Mouse (Mus musculus): ENCODE results near the gene Lsamp. TPM values are rescaled to one million over a fixed set of nuclear protein-coding genes. Genes with fewer than 3 reads are reported as not detected.

Gene Lsamp
- polyA plus RNA-seq, 1 experiment from 2014 or later: 6.7 TPM

- Histone ChIP-seq H3K27me3 (no peaks in the 10 kb centered on the region), H3K9ac (replicated peaks) (no peak overlapping the region), H3K4me3 (replicated peaks) (no peak overlapping the region), H3K4me2 (no peak overlapping the region), H3K27ac (no peak overlapping the region), H3K36me3 (no peaks in the 10 kb centered on the region), H3K9me3 (no peaks in the 10 kb centered on the region), H3K4me1 (replicated peaks) (no peaks in the 10 kb centered on the region)
- ATAC-seq (ENCODE audit: insufficient number of reproducible peaks, insufficient read depth, low FRiP score, low TSS enrichment, low read depth): no peak; the same call in 1 of the 2 replicates
- 56% methylated on average over 12 of the region's 12 CpGs for WGBS
These were observed 1274.2 kb downstream of the Lsamp start for GRCm38 (mm10) chr16:41258145-41259035.

- Histone ChIP-seq H3K4me1 (replicated peaks) (no peaks in the 10 kb centered on the region), H3K4me2 (no peak overlapping the region), H3K27ac (no peak overlapping the region), H3K36me3 (no peaks in the 10 kb centered on the region), H3K27me3 (no peaks in the 10 kb centered on the region), H3K9ac (replicated peaks) (no peak overlapping the region), H3K4me3 (replicated peaks) (no peak overlapping the region), H3K9me3 (no peaks in the 10 kb centered on the region)
- WGBS: 97% methylated on average over 2 of the region's 2 CpGs
- ATAC-seq (ENCODE audit: insufficient number of reproducible peaks, insufficient read depth, low FRiP score, low TSS enrichment, low read depth): no peak
These were observed 1292.0 kb downstream of the Lsamp start for GRCm38 (mm10) chr16:41275999-41276671.

GRCm38 (mm10) chr16:41317992-41318391, 1333.8 kb downstream of the Lsamp start:
- Histone ChIP-seq H3K9me3 (no peaks in the 10 kb centered on the region), H3K4me3 (replicated peaks) (no peak overlapping the region), H3K36me3 (no peaks in the 10 kb centered on the region), H3K27me3 (no peaks in the 10 kb centered on the region), H3K27ac (no peak overlapping the region), H3K4me2 (no peak overlapping the region), H3K4me1 (replicated peaks) (no peaks in the 10 kb centered on the region), H3K9ac (replicated peaks) (no peak overlapping the region)
- ATAC-seq (ENCODE audit: insufficient number of reproducible peaks, insufficient read depth, low FRiP score, low TSS enrichment, low read depth): no peak
- 78% methylated on average over 3 of the region's 3 CpGs for WGBS

- Histone ChIP-seq H3K4me3 (replicated peaks) (no peak overlapping the region), H3K9ac (replicated peaks) (no peak overlapping the region), H3K27me3 (no peaks in the 10 kb centered on the region), H3K4me1 (replicated peaks) (no peaks in the 10 kb centered on the region), H3K27ac (no peak overlapping the region), H3K36me3 (no peaks in the 10 kb centered on the region), H3K4me2 (no peak overlapping the region), H3K9me3 (no peaks in the 10 kb centered on the region)
- ATAC-seq (ENCODE audit: insufficient number of reproducible peaks, insufficient read depth, low FRiP score, low TSS enrichment, low read depth): no peak
- 74% methylated on average over 1 of the region's 1 CpGs for WGBS
These were observed 1359.3 kb downstream of the Lsamp start for GRCm38 (mm10) chr16:41343431-41343830.

GRCm38 (mm10) chr16:41365138-41365537, 1381.0 kb downstream of the Lsamp start:
- H3K27me3 ChIP-seq: no peaks in the 10 kb centered on the region
- no peak overlapping the region for H3K27ac ChIP-seq
- H3K36me3 ChIP-seq: no peaks in the 10 kb centered on the region
- WGBS: 77% methylated on average over 2 of the region's 2 CpGs
- no peaks in the 10 kb centered on the region for H3K9me3 ChIP-seq
- H3K9ac ChIP-seq (replicated peaks): no peak overlapping the region
- no peak overlapping the region for H3K4me2 ChIP-seq
- ATAC-seq (ENCODE audit: insufficient number of reproducible peaks, insufficient read depth, low FRiP score, low TSS enrichment, low read depth): no peak
- H3K4me3 ChIP-seq (replicated peaks): no peak overlapping the region
- H3K4me1 ChIP-seq (replicated peaks): no peaks in the 10 kb centered on the region

DNA sequence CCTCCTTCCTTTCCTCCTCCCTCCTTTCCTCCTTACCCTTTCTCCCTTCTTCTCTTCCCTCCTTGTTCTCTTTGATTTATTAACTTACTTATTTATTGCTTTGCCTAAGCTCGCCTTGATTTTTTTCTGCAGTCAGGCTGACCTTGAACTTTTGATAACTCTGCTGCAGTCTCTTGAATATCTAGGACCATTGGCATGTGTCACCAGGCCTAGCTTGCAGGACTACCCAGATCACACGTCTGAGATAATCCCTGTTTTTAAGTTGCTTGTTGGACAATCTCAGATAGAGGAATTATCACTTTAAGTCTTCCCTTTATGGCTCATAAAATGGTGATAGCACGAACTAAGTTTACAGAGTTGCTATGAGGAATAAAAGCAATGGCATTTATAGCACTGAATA, 1399.5 kb downstream of the Lsamp start:
- ATAC-seq (ENCODE audit: insufficient number of reproducible peaks, insufficient read depth, low FRiP score, low TSS enrichment, low read depth): no peak
- Histone ChIP-seq H3K27me3 (no peaks in the 10 kb centered on the region), H3K4me1 (replicated peaks) (no peaks in the 10 kb centered on the region), H3K36me3 (no peaks in the 10 kb centered on the region), H3K4me3 (replicated peaks) (no peak overlapping the region), H3K9ac (replicated peaks) (no peak overlapping the region), H3K27ac (no peak overlapping the region), H3K9me3 (no peaks in the 10 kb centered on the region), H3K4me2 (no peak overlapping the region)
- WGBS: 60% methylated on average over 3 of the region's 3 CpGs

GRCm38 (mm10) chr16:41384288-41384687, 1400.1 kb downstream of the Lsamp start:
- Histone ChIP-seq H3K4me1 (replicated peaks) (no peaks in the 10 kb centered on the region), H3K9ac (replicated peaks) (no peak overlapping the region), H3K9me3 (no peaks in the 10 kb centered on the region), H3K27ac (no peak overlapping the region), H3K4me3 (replicated peaks) (no peak overlapping the region), H3K36me3 (no peaks in the 10 kb centered on the region), H3K4me2 (no peak overlapping the region), H3K27me3 (no peaks in the 10 kb centered on the region)
- no peak for ATAC-seq (ENCODE audit: insufficient number of reproducible peaks, insufficient read depth, low FRiP score, low TSS enrichment, low read depth)
- 76% methylated on average over 1 of the region's 1 CpGs for WGBS

DNA sequence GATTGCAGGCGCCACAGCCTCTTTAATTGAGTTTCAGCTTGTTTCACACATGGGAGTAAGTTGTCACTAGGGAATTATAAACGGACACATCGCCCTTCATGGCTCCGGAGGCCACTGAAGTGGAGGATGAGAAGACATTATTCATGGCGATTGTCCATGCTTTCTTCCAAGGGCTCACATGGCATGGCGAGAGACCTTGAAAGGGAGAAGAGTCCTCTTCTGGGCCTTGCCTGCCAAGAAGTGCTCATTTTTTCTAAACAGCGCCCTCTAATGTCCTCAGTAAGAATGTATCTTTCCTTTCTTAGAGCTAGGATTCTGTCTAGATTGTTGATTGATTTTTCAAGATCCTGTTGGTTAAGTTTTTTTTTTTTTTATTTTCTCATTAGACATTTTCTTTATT, 1424.7 kb downstream of the Lsamp start:
- Histone ChIP-seq H3K36me3 (no peaks in the 10 kb centered on the region), H3K9me3 (no peaks in the 10 kb centered on the region), H3K4me2 (no peak overlapping the region), H3K9ac (replicated peaks) (no peak overlapping the region), H3K27me3 (no peaks in the 10 kb centered on the region), H3K4me1 (replicated peaks) (no peaks in the 10 kb centered on the region), H3K4me3 (replicated peaks) (no peak overlapping the region), H3K27ac (no peak overlapping the region)
- no peak for ATAC-seq (ENCODE audit: insufficient number of reproducible peaks, insufficient read depth, low FRiP score, low TSS enrichment, low read depth)
- WGBS: 52% methylated on average over 7 of the region's 7 CpGs

DNA sequence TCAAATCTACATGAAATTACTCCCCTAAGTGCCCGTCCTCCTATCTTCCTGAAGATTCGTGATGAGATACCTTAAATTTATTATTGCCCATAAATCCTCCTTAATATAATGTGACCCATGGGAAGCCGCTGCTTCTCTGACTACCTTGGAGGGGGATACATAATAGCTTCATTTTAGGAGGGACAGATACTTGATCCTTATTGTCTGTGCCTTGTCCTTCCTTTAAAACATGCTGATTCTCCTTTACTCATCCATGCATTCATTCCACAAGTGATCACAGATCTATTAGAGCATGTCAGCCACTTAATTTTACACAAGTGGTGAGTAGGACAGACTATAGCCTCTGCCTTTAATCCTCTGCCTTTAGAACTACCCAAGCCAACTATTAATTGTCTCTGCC, 1426.5 kb downstream of the Lsamp start:
- Histone ChIP-seq H3K4me2 (no peak overlapping the region), H3K4me3 (replicated peaks) (no peak overlapping the region), H3K36me3 (no peaks in the 10 kb centered on the region), H3K27me3 (no peaks in the 10 kb centered on the region), H3K9ac (replicated peaks) (no peak overlapping the region), H3K27ac (no peak overlapping the region), H3K4me1 (replicated peaks) (no peaks in the 10 kb centered on the region), H3K9me3 (no peaks in the 10 kb centered on the region)
- WGBS: 70% methylated on average over 3 of the region's 3 CpGs
- ATAC-seq (ENCODE audit: insufficient number of reproducible peaks, insufficient read depth, low FRiP score, low TSS enrichment, low read depth): no peak

DNA sequence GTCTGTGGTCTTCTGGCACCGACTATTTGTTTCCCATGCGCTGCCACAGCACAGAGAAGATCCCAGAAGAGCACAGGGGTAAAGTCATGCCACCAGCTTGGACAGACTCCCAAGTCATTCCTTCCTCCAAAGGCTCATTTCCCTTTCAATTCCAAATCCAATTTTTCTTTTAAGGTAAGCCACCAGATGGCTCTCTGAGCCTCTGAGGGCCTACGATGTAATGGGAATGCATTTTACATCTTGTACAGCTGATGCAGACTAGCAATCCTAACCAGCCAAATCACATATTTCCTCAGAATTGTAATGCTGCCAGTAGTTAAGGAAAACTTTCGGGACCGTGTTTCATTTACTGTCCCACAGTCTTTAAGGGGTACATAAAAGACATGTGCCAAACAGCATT, 1433.2 kb downstream of the Lsamp start:
- H3K4me1 ChIP-seq (replicated peaks): no peaks in the 10 kb centered on the region
- no peak overlapping the region for H3K4me3 ChIP-seq (replicated peaks)
- no peak for ATAC-seq (ENCODE audit: insufficient number of reproducible peaks, insufficient read depth, low FRiP score, low TSS enrichment, low read depth)
- 82% methylated on average over 5 of the region's 5 CpGs for WGBS
- H3K9me3 ChIP-seq: no peaks in the 10 kb centered on the region
- H3K27me3 ChIP-seq: no peaks in the 10 kb centered on the region
- no peaks in the 10 kb centered on the region for H3K36me3 ChIP-seq
- H3K9ac ChIP-seq (replicated peaks): no peak overlapping the region
- H3K27ac ChIP-seq: no peak overlapping the region
- H3K4me2 ChIP-seq: no peak overlapping the region

GRCm38 (mm10) chr16:41467391-41467790, 1483.2 kb downstream of the Lsamp start:
- no peaks in the 10 kb centered on the region for H3K4me1 ChIP-seq (replicated peaks)
- H3K9me3 ChIP-seq: no peaks in the 10 kb centered on the region
- no peak for ATAC-seq (ENCODE audit: insufficient number of reproducible peaks, insufficient read depth, low FRiP score, low TSS enrichment, low read depth)
- H3K4me3 ChIP-seq (replicated peaks): no peak overlapping the region
- H3K36me3 ChIP-seq: no peaks in the 10 kb centered on the region
- H3K27me3 ChIP-seq: no peaks in the 10 kb centered on the region
- 93% methylated on average over 2 of the region's 2 CpGs for WGBS
- H3K27ac ChIP-seq: no peak overlapping the region
- H3K4me2 ChIP-seq: no peak overlapping the region
- no peak overlapping the region for H3K9ac ChIP-seq (replicated peaks)

All from limb, embryonic 12.5 days (tissue).